Mouse (Mus musculus) liver, embryonic 12.5 days (tissue): ENCODE measurements around the gene Arhgap10. TPM values are rescaled to one million over a fixed set of nuclear protein-coding genes. Genes with fewer than 3 reads are reported as not detected.

Source experiments
- ATAC-seq: fragments of 200-750 bp; cut with Nextera tagmentation; 2 replicates; pipeline ENCODE4 v1.8.0; 2017; ENCODE audit warnings: moderate number of reproducible peaks, mild to moderate bottlenecking, moderate library complexity
- H3K27ac ChIP-seq: fragments of 300-500 bp; sonication (generic); 2 replicates; pipeline ENCODE4 v1.5.1; 2016; ENCODE audit warnings: mild to moderate bottlenecking
- H3K27me3 ChIP-seq: fragments of 300-500 bp; sonication (generic); replicated peaks from 2 replicates; pipeline ENCODE4 v1.6.1; 2016; ENCODE audit warnings: mild to moderate bottlenecking, moderate library complexity
- H3K36me3 ChIP-seq: fragments of 300-500 bp; sonication (generic); 2 replicates; pipeline ENCODE4 v1.6.1; 2016; ENCODE audit warnings: mild to moderate bottlenecking, moderate library complexity
- H3K4me1 ChIP-seq: fragments of 300-500 bp; sonication (generic); 2 replicates; pipeline ENCODE4 v1.6.1; 2016
- H3K4me2 ChIP-seq: fragments of 300-500 bp; sonication (generic); 2 replicates; pipeline ENCODE4 v1.6.1; 2016; ENCODE audit warnings: mild to moderate bottlenecking, moderate library complexity
- H3K4me3 ChIP-seq: fragments of 300-500 bp; sonication (generic); 2 replicates; pipeline ENCODE4 v1.5.1; 2016; ENCODE audit warnings: mild to moderate bottlenecking, moderate library complexity
- H3K9ac ChIP-seq: fragments of 300-500 bp; sonication (generic); 2 replicates; pipeline ENCODE4 v1.6.1; 2016; ENCODE audit warnings: mild to moderate bottlenecking, moderate library complexity
- H3K9me3 ChIP-seq: fragments of 300-500 bp; sonication (generic); replicated peaks from 2 replicates; pipeline ENCODE4 v1.6.1; 2016; ENCODE audit warnings: mild to moderate bottlenecking, moderate library complexity
- WGBS: fragments of 180-500 bp; shearing (Covaris S2); methylation state at CpG from one replicate; pipeline ENCODE4 v1.1.7; 2016; ENCODE audit not compliant: insufficient replicate concordance; 5-methylcytosine and 5-hydroxymethylcytosine counted together
- polyA plus RNA-seq: library from polyadenylated mRNA; unstranded; fragments of >200 nt; fragmentation: Nextera tagmentation; extraction: Ambion mirVana; gene quantifications from 2 replicates; pipeline ENCODE4 v1.2.1, GENCODE M21; 2016

Gene Arhgap10
- 13.5 and 13.8 TPM in 2 replicates for polyA plus RNA-seq

GRCm38 (mm10) chr8:77517301-77518200 lies at the start of gene Arhgap10:
TSS of gene Arhgap10 (minus strand) at chr8:77517953.
- no peaks in the 10 kb centered on the region for H3K27me3 ChIP-seq
- no peaks in the 10 kb centered on the region for H3K9me3 ChIP-seq
- H3K27ac ChIP-seq: peak within 1 kb of the TSS; percentile 85
- H3K9ac ChIP-seq: peak within 1 kb of the TSS; percentile 83
- H3K4me2 ChIP-seq: peak within 1 kb of the TSS; percentile 96
- peaks cover 46% of the 10 kb centered on the region for H3K4me1 ChIP-seq
- WGBS: under 1% methylated on average over 70 of the region's 95 CpGs
- ATAC-seq: peak; percentile 93
- peak within 1 kb of the TSS; percentile 84 for H3K4me3 ChIP-seq
- H3K36me3 ChIP-seq: 0 out of 2 replicates have a peak, but pooled peaks cover 2% of the 10 kb centered on the region

- peaks cover 85% of the 10 kb centered on the region for H3K36me3 ChIP-seq
- H3K4me3 ChIP-seq: no peak overlapping the region
- no peak overlapping the region for H3K27ac ChIP-seq
- H3K4me1 ChIP-seq: no peaks in the 10 kb centered on the region
- H3K9me3 ChIP-seq: no peaks in the 10 kb centered on the region
- no peak overlapping the region for H3K9ac ChIP-seq
- H3K4me2 ChIP-seq: no peak overlapping the region
- H3K27me3 ChIP-seq: no peaks in the 10 kb centered on the region
- ATAC-seq: no peak
- WGBS: 73% methylated on average over 3 of the region's 3 CpGs
These were observed 43.7 kb upstream of the Arhgap10 start for GRCm38 (mm10) chr8:77561441-77561840.

- no peak for ATAC-seq
- Histone ChIP-seq H3K4me1 (peaks cover 13% of the 10 kb centered on the region), H3K27me3 (no peaks in the 10 kb centered on the region), H3K4me3 (no peak overlapping the region), H3K36me3 (peaks cover 63% of the 10 kb centered on the region), H3K27ac (no peak overlapping the region), H3K4me2 (no peak overlapping the region), H3K9me3 (no peaks in the 10 kb centered on the region; the same call in 1 of the 2 replicates), H3K9ac (no peak overlapping the region)
- WGBS: 85% methylated on average over 3 of the region's 3 CpGs
These were observed 34.7 kb upstream of the Arhgap10 start for GRCm38 (mm10) chr8:77552491-77552890.

- H3K4me3 ChIP-seq: peak overlapping the region; percentile 74
- peak; percentile 33 for ATAC-seq
- H3K9ac ChIP-seq: peak overlapping the region; percentile 84
- peaks cover 20% of the 10 kb centered on the region for H3K4me1 ChIP-seq
- 13% methylated on average over 7 of the region's 7 CpGs for WGBS
- peak overlapping the region; percentile 83 for H3K4me2 ChIP-seq
- H3K27me3 ChIP-seq: no peaks in the 10 kb centered on the region
- peaks cover 39% of the 10 kb centered on the region for H3K36me3 ChIP-seq
- H3K9me3 ChIP-seq: no peaks in the 10 kb centered on the region; the same call in 1 of the 2 replicates
- peak overlapping the region; percentile 83 for H3K27ac ChIP-seq
These were observed 32.3 kb upstream of the Arhgap10 start for GRCm38 (mm10) chr8:77549881-77550580.

GRCm38 (mm10) chr8:77549121-77549706 lies 31.5 kb upstream of the Arhgap10 start, which contains the start of gene Prmt9:
TSS of gene Prmt9 (plus strand) at chr8:77549397.
- WGBS: 4% methylated on average over 42 of the region's 42 CpGs
- peak; percentile 94 for ATAC-seq

GRCm38 (mm10) chr8:77545616-77546015 lies 27.9 kb upstream of the Arhgap10 start:
- no peak for ATAC-seq
- Histone ChIP-seq H3K27ac (no peak overlapping the region), H3K9ac (no peak overlapping the region), H3K36me3 (no peaks in the 10 kb centered on the region), H3K27me3 (no peaks in the 10 kb centered on the region), H3K4me1 (peaks cover 29% of the 10 kb centered on the region), H3K4me3 (no peak overlapping the region), H3K9me3 (no peaks in the 10 kb centered on the region), H3K4me2 (no peak overlapping the region)
- WGBS: 77% methylated on average over 4 of the region's 4 CpGs

More at GRCm38 (mm10) chr8:77549121-77549706, 31.5 kb upstream of the Arhgap10 start, which contains the start of gene Prmt9:
- Histone ChIP-seq H3K4me1 (peaks cover 28% of the 10 kb centered on the region), H3K4me3 (peak within 1 kb of the TSS; percentile 74), H3K9ac (peak within 1 kb of the TSS; percentile 84), H3K27me3 (no peaks in the 10 kb centered on the region), H3K9me3 (no peaks in the 10 kb centered on the region; the same call in 1 of the 2 replicates), H3K36me3 (peaks cover 33% of the 10 kb centered on the region), H3K27ac (peak within 1 kb of the TSS; percentile 83), H3K4me2 (peak within 1 kb of the TSS; percentile 83)

GRCm38 (mm10) chr8:77544428-77544827 lies 26.7 kb upstream of the Arhgap10 start:
- WGBS: 12% methylated on average over 3 of the region's 3 CpGs
- Histone ChIP-seq H3K9ac (no peak overlapping the region), H3K36me3 (no peaks in the 10 kb centered on the region), H3K4me1 (peaks cover 24% of the 10 kb centered on the region), H3K27me3 (no peaks in the 10 kb centered on the region), H3K4me2 (peak overlapping the region; percentile 31; the same call in 1 of the 2 replicates), H3K4me3 (no peak overlapping the region), H3K27ac (peak overlapping the region; percentile 15; the same call in 1 of the 2 replicates), H3K9me3 (no peaks in the 10 kb centered on the region)
- peak; percentile 42 for ATAC-seq

GRCm38 (mm10) chr8:77543152-77543777 lies 25.5 kb upstream of the Arhgap10 start:
- H3K27me3 ChIP-seq: no peaks in the 10 kb centered on the region
- no peak overlapping the region for H3K4me2 ChIP-seq
- H3K4me1 ChIP-seq: peaks cover 24% of the 10 kb centered on the region
- H3K9me3 ChIP-seq: no peaks in the 10 kb centered on the region
- WGBS: 51% methylated on average over 6 of the region's 6 CpGs
- no peaks in the 10 kb centered on the region for H3K36me3 ChIP-seq
- H3K4me3 ChIP-seq: no peak overlapping the region
- H3K9ac ChIP-seq: no peak overlapping the region
- no peak for ATAC-seq
- no peak overlapping the region for H3K27ac ChIP-seq

GRCm38 (mm10) chr8:77538256-77538655 lies 20.5 kb upstream of the Arhgap10 start:
- no peak for ATAC-seq
- H3K9ac ChIP-seq: no peak overlapping the region
- WGBS: 78% methylated on average over 1 of the region's 1 CpGs
- H3K27me3 ChIP-seq: no peaks in the 10 kb centered on the region
- peaks cover 27% of the 10 kb centered on the region for H3K4me1 ChIP-seq
- no peaks in the 10 kb centered on the region for H3K9me3 ChIP-seq
- no peaks in the 10 kb centered on the region for H3K36me3 ChIP-seq
- H3K4me3 ChIP-seq: no peak overlapping the region
- no peak overlapping the region for H3K4me2 ChIP-seq
- H3K27ac ChIP-seq: no peak overlapping the region

- Histone ChIP-seq H3K27me3 (no peaks in the 10 kb centered on the region), H3K9me3 (no peaks in the 10 kb centered on the region), H3K9ac (no peak overlapping the region), H3K4me2 (no peak overlapping the region), H3K4me3 (no peak overlapping the region), H3K4me1 (peaks cover 25% of the 10 kb centered on the region), H3K27ac (no peak overlapping the region), H3K36me3 (no peaks in the 10 kb centered on the region)
- WGBS: 73% methylated on average over 12 of the region's 12 CpGs
- no peak for ATAC-seq
These were observed 19.1 kb upstream of the Arhgap10 start for GRCm38 (mm10) chr8:77536821-77537220.

GRCm38 (mm10) chr8:77535026-77535595 lies 17.4 kb upstream of the Arhgap10 start:
- peak; percentile 52; the same call in 1 of the 2 replicates for ATAC-seq
- Histone ChIP-seq H3K4me2 (peak overlapping the region; percentile 61), H3K27ac (peak overlapping the region; percentile 31; the same call in 1 of the 2 replicates)

More at GRCm38 (mm10) chr8:77535026-77535595, 17.4 kb upstream of the Arhgap10 start:
- peaks cover 25% of the 10 kb centered on the region for H3K4me1 ChIP-seq
- H3K36me3 ChIP-seq: no peaks in the 10 kb centered on the region
- WGBS: 37% methylated on average over 5 of the region's 5 CpGs
- H3K27me3 ChIP-seq: no peaks in the 10 kb centered on the region
- H3K4me3 ChIP-seq: peak overlapping the region; percentile 27; the same call in 1 of the 2 replicates
- H3K9me3 ChIP-seq: no peaks in the 10 kb centered on the region
- no peak overlapping the region for H3K9ac ChIP-seq
